ENCODE assay signal across 3 mouse cellular contexts in the genomic region with DNA sequence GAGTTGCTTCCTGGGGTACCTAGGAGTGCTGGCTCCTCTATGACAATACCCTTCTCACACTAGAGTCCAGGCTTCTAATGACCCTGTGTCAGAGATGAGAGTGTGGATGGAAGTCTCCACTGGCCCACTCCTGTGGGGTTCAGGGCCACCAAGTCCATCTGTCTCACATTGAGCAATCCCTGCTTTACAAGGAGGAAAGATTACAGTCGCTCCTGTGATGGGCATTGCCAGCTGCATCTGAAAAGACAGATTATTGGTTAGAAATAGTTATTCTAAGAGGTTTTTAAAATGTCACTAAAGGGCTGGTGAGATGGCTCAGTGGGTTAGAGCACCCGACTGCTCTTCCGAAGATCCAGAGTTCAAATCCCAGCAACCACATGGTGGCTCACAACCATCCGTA.
"Had no signal": no experiment of that assay in that cellular context is flagged by ENCODE, and none has a peak within 500 bp of the region (broad histone marks: within the 10 kb centered on the region; RNA-seq: fewer than 3 reads in every experiment).

No protein-coding gene starts in this region.

- H3K4me3 ChIP-seq: neural tube, embryonic 13.5 days; neural tube, embryonic 15.5 days; stomach, embryonic 15.5 days had no signal

- H3K27me3 ChIP-seq: neural tube, embryonic 13.5 days; neural tube, embryonic 15.5 days; stomach, embryonic 15.5 days had no signal

- H3K4me2 ChIP-seq: neural tube, embryonic 13.5 days; neural tube, embryonic 15.5 days; stomach, embryonic 15.5 days had no signal

- H3K36me3 ChIP-seq: neural tube, embryonic 13.5 days; neural tube, embryonic 15.5 days; stomach, embryonic 15.5 days had no signal
